Mouse (Mus musculus): ENCODE data around the gene Tmem121b. TPM values are rescaled to one million over a fixed set of nuclear protein-coding genes. Genes with fewer than 3 reads are reported as not detected.
A peak's percentile ranks its signal among the peaks of the same experiment; 100 is the strongest.

Gene Tmem121b
- polyA plus RNA-seq, 1 experiment, result 0.14 TPM

DNA sequence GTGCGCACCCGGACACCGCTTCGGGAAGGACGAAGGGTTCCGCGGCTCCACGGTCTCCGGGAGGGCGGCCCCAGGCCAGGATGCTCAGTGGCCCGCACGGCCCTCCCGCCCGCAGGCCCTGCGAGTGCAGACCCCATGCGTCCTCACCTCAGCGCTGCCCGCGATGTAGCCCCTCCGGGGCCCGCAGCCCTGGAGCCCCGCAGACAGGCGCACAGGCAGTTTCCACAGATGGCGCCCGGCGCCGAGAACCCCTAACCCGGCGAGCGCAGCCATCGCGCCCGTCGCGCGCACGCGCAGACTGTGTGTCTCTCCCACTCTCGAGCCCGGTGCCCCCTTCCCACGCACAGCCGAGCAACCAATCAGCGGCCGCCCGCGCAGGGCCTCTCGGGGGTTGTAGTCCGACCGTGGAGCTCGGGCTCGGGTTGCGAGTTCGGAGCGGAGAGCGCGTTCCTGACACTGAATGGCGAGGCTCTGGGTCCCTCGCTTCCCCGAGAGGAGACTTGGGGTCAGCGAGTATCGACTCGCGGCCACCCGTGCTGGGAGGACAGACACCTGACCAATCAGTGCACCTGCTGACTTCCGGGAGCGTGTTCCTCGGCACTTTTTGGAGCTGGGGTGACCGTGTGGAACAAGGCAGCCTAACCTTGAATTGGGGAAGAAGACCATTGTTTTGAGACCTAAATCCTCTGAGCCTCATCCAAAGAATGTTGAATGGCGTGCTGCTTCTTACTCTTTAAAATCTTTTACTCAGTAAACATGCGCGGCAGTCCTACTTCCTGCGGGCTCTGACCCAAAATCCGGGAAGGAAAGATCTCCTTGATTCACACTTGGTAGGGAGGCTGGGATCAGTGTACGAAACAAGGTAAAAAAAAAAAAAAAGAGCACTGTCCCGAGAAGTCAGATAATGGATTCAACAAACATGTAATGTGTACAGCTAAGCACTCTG, 37.7 kb upstream of the Tmem121b start, which contains the start of gene Hdhd5:
Gene Hdhd5 (minus strand): TSS at position 300 of the 946 bp plus-strand sequence.
- H3K27ac ChIP-seq (ENCODE audit: control insufficient read depth, insufficient read depth, low read depth, low read length), result peak within 1 kb of the TSS; percentile 80
- peaks cover 4% of the 10 kb centered on the region for H3K4me1 ChIP-seq (ENCODE audit: control insufficient read depth, insufficient read depth, low read length)
- no peaks in the 10 kb centered on the region for H3K27me3 ChIP-seq (ENCODE audit: control insufficient read depth, insufficient read depth, low read length)
- no peaks in the 10 kb centered on the region for H3K36me3 ChIP-seq (ENCODE audit: control insufficient read depth, insufficient read depth, low read length)
- peak; percentile 90 for TF ChIP-seq POLR2A (IDR thresholded peaks at IDR 0.05; ENCODE audit: control insufficient read depth, low read depth, low read length)
- no peak for TF ChIP-seq CTCF (IDR thresholded peaks at IDR 0.05; ENCODE audit: control insufficient read depth, insufficient read depth, insufficient replicate concordance, low read depth, low read length)
- peak within 1 kb of the TSS; percentile 97 for H3K4me3 ChIP-seq (ENCODE audit: control insufficient read depth, low read depth, low read length)

DNA sequence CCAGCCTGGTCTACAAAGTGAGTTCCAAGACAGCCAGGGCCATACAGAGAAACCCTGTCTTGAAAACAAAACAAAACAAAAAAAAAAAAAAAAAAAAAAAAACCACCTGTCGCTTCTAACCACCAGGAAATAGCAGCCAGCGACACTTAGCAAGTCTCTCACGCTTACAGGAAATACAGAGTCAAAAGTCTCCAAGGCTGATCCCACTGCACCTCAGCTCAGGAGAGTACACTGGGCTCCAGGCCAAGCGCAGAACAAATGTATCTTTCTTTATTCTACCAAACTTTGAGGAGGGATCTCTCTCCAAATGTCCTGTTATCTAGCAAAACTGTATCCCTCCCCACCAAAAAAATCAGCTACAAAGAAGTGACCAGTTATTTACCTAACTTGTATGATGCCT, 35.5 kb upstream of the Tmem121b start:
- Histone ChIP-seq H3K4me3 (ENCODE audit: control insufficient read depth, low read depth, low read length) (no peak overlapping the region), H3K27ac (ENCODE audit: control insufficient read depth, insufficient read depth, low read depth, low read length) (no peak overlapping the region), H3K27me3 (ENCODE audit: control insufficient read depth, insufficient read depth, low read length) (no peaks in the 10 kb centered on the region), H3K36me3 (ENCODE audit: control insufficient read depth, insufficient read depth, low read length) (no peaks in the 10 kb centered on the region), H3K4me1 (ENCODE audit: control insufficient read depth, insufficient read depth, low read length) (peaks cover 4% of the 10 kb centered on the region)
- no peak for TF ChIP-seq CTCF (IDR thresholded peaks at IDR 0.05; ENCODE audit: control insufficient read depth, insufficient read depth, insufficient replicate concordance, low read depth, low read length)
- no peak for TF ChIP-seq POLR2A (IDR thresholded peaks at IDR 0.05; ENCODE audit: control insufficient read depth, low read depth, low read length)

DNA sequence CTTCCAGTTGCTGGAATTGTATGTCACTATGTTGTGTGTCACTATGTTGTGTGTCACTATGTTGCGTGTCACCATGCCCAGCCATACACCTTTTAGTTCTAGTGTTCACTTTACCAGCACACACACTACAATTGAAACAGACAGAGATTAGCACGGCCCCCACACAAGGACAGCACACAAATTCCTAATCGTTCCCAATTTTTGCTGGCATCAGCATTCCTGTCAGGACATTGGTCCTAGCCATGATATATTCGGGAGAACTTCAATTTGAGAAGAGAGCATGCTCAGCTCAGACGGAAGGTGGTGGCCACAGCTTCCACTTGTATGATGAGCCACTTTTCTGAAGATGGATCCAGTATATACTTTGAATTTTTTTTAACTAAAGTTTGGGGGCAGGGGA, 31.2 kb upstream of the Tmem121b start:
- Histone ChIP-seq H3K36me3 (ENCODE audit: control insufficient read depth, insufficient read depth, low read length) (peaks cover 1% of the 10 kb centered on the region; the same call in 1 of the 2 replicates), H3K27ac (ENCODE audit: control insufficient read depth, insufficient read depth, low read depth, low read length) (no peak overlapping the region), H3K4me1 (ENCODE audit: control insufficient read depth, insufficient read depth, low read length) (no peaks in the 10 kb centered on the region; the same call in 1 of the 2 replicates), H3K4me3 (ENCODE audit: control insufficient read depth, low read depth, low read length) (no peak overlapping the region), H3K27me3 (ENCODE audit: control insufficient read depth, insufficient read depth, low read length) (no peaks in the 10 kb centered on the region)
- no peak for TF ChIP-seq POLR2A (IDR thresholded peaks at IDR 0.05; ENCODE audit: control insufficient read depth, low read depth, low read length)
- no peak for TF ChIP-seq CTCF (IDR thresholded peaks at IDR 0.05; ENCODE audit: control insufficient read depth, insufficient read depth, insufficient replicate concordance, low read depth, low read length)

DNA sequence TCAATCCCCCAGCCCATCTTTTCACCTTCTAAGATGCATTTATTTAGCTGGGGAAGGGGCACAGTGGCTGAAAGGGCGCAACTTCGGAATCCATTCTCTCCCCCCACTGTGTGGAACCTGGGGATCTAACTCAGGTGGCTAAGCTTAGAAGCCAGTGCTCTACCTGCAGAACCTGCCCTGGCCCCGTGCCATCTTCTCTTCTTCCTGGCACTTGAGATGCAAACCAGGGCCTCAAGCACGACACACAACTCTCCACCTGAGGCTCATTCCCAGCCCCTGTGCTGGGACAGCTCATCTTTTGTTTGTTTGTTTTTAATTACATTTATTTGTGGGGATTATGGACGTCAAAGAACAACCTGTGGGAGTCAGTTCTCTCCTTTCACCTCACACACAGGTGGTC, 26.0 kb upstream of the Tmem121b start:
- no peak overlapping the region for H3K27ac ChIP-seq (ENCODE audit: control insufficient read depth, insufficient read depth, low read depth, low read length)
- H3K36me3 ChIP-seq (ENCODE audit: control insufficient read depth, insufficient read depth, low read length), result peaks cover 1% of the 10 kb centered on the region
- no peaks in the 10 kb centered on the region for H3K27me3 ChIP-seq (ENCODE audit: control insufficient read depth, insufficient read depth, low read length)
- no peak overlapping the region for H3K4me3 ChIP-seq (ENCODE audit: control insufficient read depth, low read depth, low read length)
- TF ChIP-seq POLR2A (IDR thresholded peaks at IDR 0.05; ENCODE audit: control insufficient read depth, low read depth, low read length) (no peak), CTCF (IDR thresholded peaks at IDR 0.05; ENCODE audit: control insufficient read depth, insufficient read depth, insufficient replicate concordance, low read depth, low read length) (no peak)
- peaks cover 3% of the 10 kb centered on the region; the same call in 1 of the 2 replicates for H3K4me1 ChIP-seq (ENCODE audit: control insufficient read depth, insufficient read depth, low read length)

DNA sequence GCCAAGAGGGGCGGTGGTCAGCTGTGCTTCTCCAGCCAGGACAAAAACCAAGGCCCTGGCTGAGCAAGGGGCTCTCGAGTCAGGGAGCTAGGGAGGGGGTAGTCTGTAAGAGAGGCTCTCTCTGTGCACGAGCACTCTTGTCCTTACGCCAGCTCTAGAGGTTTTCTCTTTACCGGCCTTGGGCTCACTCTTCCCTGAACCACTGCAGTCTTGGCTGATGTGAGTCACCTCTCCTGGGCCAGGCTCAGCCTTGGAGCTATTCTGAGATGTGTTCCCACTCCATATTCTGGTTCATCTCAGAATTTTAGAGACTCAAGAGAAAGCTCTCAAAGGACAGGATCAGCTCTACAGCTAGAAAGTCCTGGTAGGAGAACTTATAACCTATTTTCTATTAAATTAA, 23.7 kb upstream of the Tmem121b start:
- H3K27ac ChIP-seq (ENCODE audit: control insufficient read depth, insufficient read depth, low read depth, low read length), result peak overlapping the region; percentile 73

DNA sequence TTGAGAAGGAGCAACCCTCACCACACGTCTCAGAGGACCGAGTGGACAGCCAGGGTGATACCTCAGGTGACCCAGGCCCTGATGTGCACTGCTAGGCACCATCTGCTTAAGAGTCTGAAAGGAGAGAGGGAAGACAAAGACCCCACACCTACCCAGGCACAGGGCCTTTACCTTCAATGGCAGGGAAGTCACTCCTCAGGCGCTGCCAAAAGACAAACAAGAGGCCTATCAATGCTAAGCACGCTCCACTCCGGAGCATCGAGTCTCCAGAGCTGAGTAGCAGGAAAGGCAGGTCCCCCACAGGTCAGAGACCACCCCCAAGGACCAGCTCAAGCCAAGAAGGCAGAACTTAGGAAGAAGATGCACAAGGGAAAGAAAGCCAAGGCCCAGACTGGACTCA, 23.3 kb upstream of the Tmem121b start:
- TF ChIP-seq CTCF (IDR thresholded peaks at IDR 0.05; ENCODE audit: control insufficient read depth, insufficient read depth, insufficient replicate concordance, low read depth, low read length), result no peak
- no peak for TF ChIP-seq POLR2A (IDR thresholded peaks at IDR 0.05; ENCODE audit: control insufficient read depth, low read depth, low read length)
- Histone ChIP-seq H3K4me1 (ENCODE audit: control insufficient read depth, insufficient read depth, low read length) (peaks cover 3% of the 10 kb centered on the region; the same call in 1 of the 2 replicates), H3K36me3 (ENCODE audit: control insufficient read depth, insufficient read depth, low read length) (peaks cover 1% of the 10 kb centered on the region; the same call in 1 of the 2 replicates), H3K27me3 (ENCODE audit: control insufficient read depth, insufficient read depth, low read length) (no peaks in the 10 kb centered on the region), H3K4me3 (ENCODE audit: control insufficient read depth, low read depth, low read length) (no peak overlapping the region), H3K27ac (ENCODE audit: control insufficient read depth, insufficient read depth, low read depth, low read length) (peak overlapping the region; percentile 73)

More for the DNA sequence above, 23.7 kb upstream of the Tmem121b start:
- Histone ChIP-seq H3K27me3 (ENCODE audit: control insufficient read depth, insufficient read depth, low read length) (no peaks in the 10 kb centered on the region), H3K4me1 (ENCODE audit: control insufficient read depth, insufficient read depth, low read length) (peaks cover 3% of the 10 kb centered on the region; the same call in 1 of the 2 replicates), H3K36me3 (ENCODE audit: control insufficient read depth, insufficient read depth, low read length) (peaks cover 1% of the 10 kb centered on the region), H3K4me3 (ENCODE audit: control insufficient read depth, low read depth, low read length) (no peak overlapping the region)
- no peak for TF ChIP-seq POLR2A (IDR thresholded peaks at IDR 0.05; ENCODE audit: control insufficient read depth, low read depth, low read length)
- TF ChIP-seq CTCF (IDR thresholded peaks at IDR 0.05; ENCODE audit: control insufficient read depth, insufficient read depth, insufficient replicate concordance, low read depth, low read length), result no peak

DNA sequence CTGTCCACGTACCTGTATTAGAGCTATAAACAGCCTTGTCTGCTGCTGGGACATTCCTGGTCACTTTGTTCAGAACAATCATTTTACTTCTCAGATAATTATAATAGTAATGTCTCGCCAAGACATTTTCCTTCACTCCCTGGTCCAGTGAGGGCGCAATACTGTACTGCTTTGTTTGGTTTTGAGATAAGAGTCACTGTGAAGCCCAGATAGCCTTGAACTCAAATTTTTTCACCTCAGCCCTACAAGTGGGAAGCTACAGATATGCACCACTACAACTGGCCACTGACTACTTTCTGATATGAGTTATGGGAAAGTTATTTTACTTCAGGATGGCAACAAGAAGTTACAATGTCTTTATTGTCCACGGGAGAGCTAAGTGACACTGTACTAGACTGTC, 22.8 kb upstream of the Tmem121b start:
- Histone ChIP-seq H3K4me1 (ENCODE audit: control insufficient read depth, insufficient read depth, low read length) (peaks cover 3% of the 10 kb centered on the region; the same call in 1 of the 2 replicates), H3K27ac (ENCODE audit: control insufficient read depth, insufficient read depth, low read depth, low read length) (peak overlapping the region; percentile 73; the same call in 1 of the 2 replicates)

More for the DNA sequence above, 22.8 kb upstream of the Tmem121b start:
- Histone ChIP-seq H3K36me3 (ENCODE audit: control insufficient read depth, insufficient read depth, low read length) (peaks cover 1% of the 10 kb centered on the region; the same call in 1 of the 2 replicates), H3K27me3 (ENCODE audit: control insufficient read depth, insufficient read depth, low read length) (no peaks in the 10 kb centered on the region), H3K4me3 (ENCODE audit: control insufficient read depth, low read depth, low read length) (no peak overlapping the region)
- TF ChIP-seq POLR2A (IDR thresholded peaks at IDR 0.05; ENCODE audit: control insufficient read depth, low read depth, low read length) (no peak), CTCF (IDR thresholded peaks at IDR 0.05; ENCODE audit: control insufficient read depth, insufficient read depth, insufficient replicate concordance, low read depth, low read length) (no peak)
